Mouse (Mus musculus) hindbrain, embryonic 11.5 days (tissue): Measurements from ENCODE around the gene Pip5k1b. TPM values are rescaled to one million over a fixed set of nuclear protein-coding genes. Genes with fewer than 3 reads are reported as not detected.

Experiments used
- ATAC-seq: fragments of 200-750 bp; cut with Nextera tagmentation; 2 replicates; pipeline ENCODE4 v1.8.0; 2017; ENCODE audit warnings: mild to moderate bottlenecking, moderate TSS enrichment, moderate library complexity; ENCODE audit not compliant: low FRiP score
- DNase-seq: peaks from one replicate; pipeline ENCODE4 v3.0.0-alpha.2; 2015; ENCODE audit warnings: low spot score
- H3K27ac ChIP-seq: fragments of 300-500 bp; sonication (generic); 2 replicates; pipeline ENCODE4 v1.5.1; 2014; ENCODE audit warnings: mild to moderate bottlenecking, low read depth, low read length
- H3K27me3 ChIP-seq: fragments of 300-500 bp; sonication (generic); 2 replicates; pipeline ENCODE4 v1.6.1; 2014; ENCODE audit warnings: mild to moderate bottlenecking, low read length, moderate library complexity, mixed read lengths; ENCODE audit not compliant: control insufficient read depth, insufficient read depth
- H3K36me3 ChIP-seq: fragments of 300-500 bp; sonication (generic); 2 replicates; pipeline ENCODE4 v1.6.1; 2014; ENCODE audit warnings: mild to moderate bottlenecking, low read length, moderate library complexity, mixed read lengths; ENCODE audit not compliant: control insufficient read depth, insufficient read depth
- H3K4me1 ChIP-seq: fragments of 300-500 bp; sonication (generic); replicated peaks from 2 replicates; pipeline ENCODE4 v1.6.1; 2014; ENCODE audit warnings: low read length, mixed read lengths; ENCODE audit not compliant: control insufficient read depth, insufficient read depth
- H3K4me2 ChIP-seq: fragments of 300-500 bp; sonication (generic); replicated peaks from 2 replicates; pipeline ENCODE4 v1.6.1; 2014; ENCODE audit warnings: mild to moderate bottlenecking, low read depth, low read length
- H3K4me3 ChIP-seq: fragments of 300-500 bp; sonication (generic); 2 replicates; pipeline ENCODE4 v1.5.1; 2014; ENCODE audit warnings: low read depth, low read length
- H3K9ac ChIP-seq: fragments of 300-500 bp; sonication (generic); 2 replicates; pipeline ENCODE4 v1.6.1; 2014; ENCODE audit warnings: low read depth, low read length
- H3K9me3 ChIP-seq: fragments of 300-500 bp; sonication (generic); 2 replicates; pipeline ENCODE4 v1.6.1; 2016; ENCODE audit warnings: low read length; ENCODE audit not compliant: control insufficient read depth
- WGBS: fragments of 180-500 bp; shearing (Covaris S2); extraction: QIAGEN DNeasy Blood & Tissue Kit; methylation state at CpG from one replicate; pipeline ENCODE4 v1.1.7; 2014; 5-methylcytosine and 5-hydroxymethylcytosine counted together
- polyA plus RNA-seq: library from polyadenylated mRNA; unstranded; fragments of >200 nt; fragmentation: Nextera tagmentation; extraction: Ambion mirVana; gene quantifications from 2 replicates; pipeline ENCODE4 v1.2.1, GENCODE M21; 2014

The Pip5k1b gene
- polyA plus RNA-seq, 1 experiment from 2014 or later: 2.0 TPM

DNA sequence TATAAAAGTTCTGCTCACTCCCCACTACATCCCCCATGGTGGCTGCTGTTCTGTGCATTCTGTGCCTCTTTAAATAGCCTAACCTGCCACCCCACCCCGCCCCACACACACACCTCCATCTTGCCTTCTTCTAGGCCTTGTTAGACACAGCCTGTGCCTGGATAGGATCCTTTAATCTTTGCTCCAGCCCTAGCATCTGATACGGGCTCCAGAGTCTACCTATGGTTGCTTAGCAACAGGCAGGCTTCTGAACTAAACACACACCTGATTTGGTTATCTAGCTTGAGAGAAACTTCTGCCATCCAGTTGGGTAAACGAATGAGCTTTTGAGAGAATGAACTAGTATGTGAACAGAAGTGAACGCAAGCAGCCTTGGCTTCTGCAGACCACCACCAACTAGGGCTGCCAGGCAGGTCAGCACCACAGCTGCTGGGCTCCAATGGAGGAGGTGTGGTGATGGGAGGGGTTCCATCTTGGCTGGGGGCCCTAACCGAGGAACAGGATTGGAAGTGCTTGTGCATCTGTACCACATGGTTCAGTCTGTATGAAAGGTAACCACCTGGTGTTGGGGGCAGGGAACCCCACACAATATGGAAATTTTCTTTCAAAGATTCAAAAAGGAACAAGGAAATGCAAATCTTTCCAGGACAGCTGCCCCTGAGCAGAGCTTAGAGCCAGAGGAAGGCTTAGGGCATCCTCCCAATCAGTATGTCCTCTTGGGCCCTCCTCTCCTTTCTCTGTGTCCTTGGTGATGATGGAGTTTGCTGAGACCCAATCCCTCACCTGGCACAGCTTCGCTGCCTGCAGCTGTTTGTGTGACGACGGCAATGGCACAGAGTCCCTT, 139.7 kb downstream of the Pip5k1b start:
- H3K27me3 ChIP-seq: no peaks in the 10 kb centered on the region
- no peak for ATAC-seq
- H3K9me3 ChIP-seq: no peaks in the 10 kb centered on the region
- H3K4me1 ChIP-seq: no peaks in the 10 kb centered on the region
- no peak for DNase-seq
- 85% methylated on average over 8 of the region's 8 CpGs for WGBS
- no peak overlapping the region for H3K4me3 ChIP-seq
- H3K9ac ChIP-seq: no peak overlapping the region
- H3K27ac ChIP-seq: no peak overlapping the region
- H3K36me3 ChIP-seq: no peaks in the 10 kb centered on the region
- no peak overlapping the region for H3K4me2 ChIP-seq

DNA sequence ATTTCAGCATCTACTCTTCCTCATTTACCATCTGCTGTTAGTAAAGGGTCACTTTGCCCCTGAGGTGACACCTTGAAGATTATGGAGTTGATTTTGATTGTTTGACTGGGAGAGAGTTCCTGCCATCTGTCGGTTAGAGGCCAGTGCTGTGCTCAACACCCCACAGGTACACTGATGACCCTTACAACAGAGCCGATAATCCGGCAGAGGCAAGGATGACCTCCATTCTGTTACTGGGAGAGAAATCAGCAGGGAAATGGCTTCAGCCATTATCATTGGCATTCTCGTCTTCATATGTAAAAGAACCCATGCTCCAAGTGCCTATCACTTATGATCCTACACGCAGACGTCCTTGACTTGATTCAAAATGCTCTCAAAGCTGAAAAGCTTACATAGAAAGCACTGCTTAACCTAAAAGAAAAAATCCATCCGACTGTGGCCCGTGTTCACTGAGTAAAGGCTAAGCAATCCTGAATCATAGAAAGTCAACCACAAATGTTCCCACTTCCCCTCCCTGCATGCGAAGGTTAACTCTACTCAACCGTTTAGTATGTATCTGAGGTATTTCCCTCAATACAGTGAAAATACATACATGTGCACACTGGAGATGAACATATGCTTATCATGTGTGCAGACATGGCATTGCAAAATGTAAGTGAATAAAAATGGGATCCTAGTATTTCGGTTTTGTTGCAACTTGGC, 146.7 kb downstream of the Pip5k1b start:
- ATAC-seq: no peak
- no peak for DNase-seq
- Histone ChIP-seq H3K4me3 (no peak overlapping the region), H3K27ac (no peak overlapping the region), H3K36me3 (no peaks in the 10 kb centered on the region), H3K9me3 (no peaks in the 10 kb centered on the region), H3K4me2 (no peak overlapping the region), H3K9ac (no peak overlapping the region), H3K4me1 (no peaks in the 10 kb centered on the region), H3K27me3 (no peaks in the 10 kb centered on the region)
- WGBS: 79% methylated on average over 11 of the region's 11 CpGs

DNA sequence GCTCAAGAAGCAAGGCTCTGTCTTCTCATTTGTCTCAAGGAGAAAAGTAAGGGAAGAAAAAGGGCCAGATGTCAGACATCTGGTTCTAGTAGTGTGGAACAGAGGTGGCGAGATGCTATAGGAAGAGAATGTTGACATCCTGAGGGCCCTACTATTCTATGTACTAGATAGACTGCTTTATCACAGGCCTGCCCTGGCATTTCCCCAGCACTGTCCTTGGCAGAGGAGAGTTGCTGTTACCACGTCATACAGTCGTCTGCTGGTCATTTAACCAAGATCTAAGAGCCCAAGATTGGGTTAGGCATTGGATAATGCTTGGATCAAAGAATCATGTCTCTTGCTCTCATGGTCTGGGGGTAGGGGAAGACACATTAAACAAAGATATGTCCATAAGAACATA, 151.0 kb downstream of the Pip5k1b start:
- Histone ChIP-seq H3K9me3 (no peaks in the 10 kb centered on the region), H3K4me3 (no peak overlapping the region), H3K4me1 (no peaks in the 10 kb centered on the region), H3K27me3 (no peaks in the 10 kb centered on the region), H3K27ac (no peak overlapping the region), H3K4me2 (no peak overlapping the region), H3K9ac (no peak overlapping the region), H3K36me3 (no peaks in the 10 kb centered on the region)
- 93% methylated on average over 3 of the region's 3 CpGs for WGBS
- no peak for ATAC-seq
- DNase-seq: no peak

DNA sequence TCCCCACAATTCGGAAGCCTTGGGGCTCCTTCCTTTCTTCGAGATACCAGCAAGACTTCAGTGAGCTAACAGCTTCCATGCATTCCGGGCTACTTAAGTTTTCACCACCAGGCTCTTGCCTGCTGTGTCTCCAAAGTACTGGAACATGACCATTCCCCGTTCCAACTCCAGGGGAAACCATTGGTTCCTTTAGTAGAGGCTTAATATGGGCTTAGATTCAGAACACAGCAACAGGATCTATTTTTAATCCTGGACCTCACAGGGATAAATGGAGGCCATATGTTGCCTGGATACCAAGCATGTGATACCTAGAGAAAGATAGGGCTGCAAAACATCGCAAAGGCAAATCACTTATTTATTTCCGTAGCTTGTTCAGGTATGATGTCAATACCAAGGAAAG, 152.4 kb downstream of the Pip5k1b start:
- ATAC-seq (no peak), DNase-seq (no peak)
- no peak overlapping the region for H3K9ac ChIP-seq
- H3K9me3 ChIP-seq: no peaks in the 10 kb centered on the region
- H3K4me3 ChIP-seq: no peak overlapping the region
- H3K4me1 ChIP-seq: no peaks in the 10 kb centered on the region
- H3K27me3 ChIP-seq: no peaks in the 10 kb centered on the region
- WGBS: 89% methylated on average over 6 of the region's 6 CpGs
- H3K36me3 ChIP-seq: no peaks in the 10 kb centered on the region
- H3K4me2 ChIP-seq: no peak overlapping the region
- no peak overlapping the region for H3K27ac ChIP-seq

DNA sequence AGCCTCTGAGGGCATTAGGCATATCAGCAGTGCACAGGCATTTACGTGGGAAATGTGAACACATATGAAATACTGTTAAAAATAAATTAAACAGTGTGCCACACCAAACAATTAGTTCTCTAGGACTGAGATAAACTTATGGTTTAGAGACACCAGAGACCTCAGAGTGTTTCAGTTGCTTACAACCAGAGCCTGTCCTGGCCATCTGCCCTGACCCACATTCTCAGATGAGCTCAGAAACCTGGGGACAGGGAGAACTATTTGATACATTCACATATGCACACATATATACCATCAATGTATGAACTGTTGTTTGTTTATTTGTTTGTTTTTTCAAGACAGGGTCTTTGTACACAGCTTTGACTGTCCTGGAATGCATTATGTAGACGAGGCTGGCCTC, 161.8 kb downstream of the Pip5k1b start:
- H3K9ac ChIP-seq: no peak overlapping the region
- H3K4me3 ChIP-seq: no peak overlapping the region
- WGBS: 90% methylated on average over 2 of the region's 2 CpGs
- no peak overlapping the region for H3K27ac ChIP-seq
- ATAC-seq (no peak), DNase-seq (no peak)
- no peaks in the 10 kb centered on the region for H3K9me3 ChIP-seq
- H3K36me3 ChIP-seq: no peaks in the 10 kb centered on the region
- no peaks in the 10 kb centered on the region for H3K4me1 ChIP-seq
- H3K27me3 ChIP-seq: no peaks in the 10 kb centered on the region
- H3K4me2 ChIP-seq: no peak overlapping the region

DNA sequence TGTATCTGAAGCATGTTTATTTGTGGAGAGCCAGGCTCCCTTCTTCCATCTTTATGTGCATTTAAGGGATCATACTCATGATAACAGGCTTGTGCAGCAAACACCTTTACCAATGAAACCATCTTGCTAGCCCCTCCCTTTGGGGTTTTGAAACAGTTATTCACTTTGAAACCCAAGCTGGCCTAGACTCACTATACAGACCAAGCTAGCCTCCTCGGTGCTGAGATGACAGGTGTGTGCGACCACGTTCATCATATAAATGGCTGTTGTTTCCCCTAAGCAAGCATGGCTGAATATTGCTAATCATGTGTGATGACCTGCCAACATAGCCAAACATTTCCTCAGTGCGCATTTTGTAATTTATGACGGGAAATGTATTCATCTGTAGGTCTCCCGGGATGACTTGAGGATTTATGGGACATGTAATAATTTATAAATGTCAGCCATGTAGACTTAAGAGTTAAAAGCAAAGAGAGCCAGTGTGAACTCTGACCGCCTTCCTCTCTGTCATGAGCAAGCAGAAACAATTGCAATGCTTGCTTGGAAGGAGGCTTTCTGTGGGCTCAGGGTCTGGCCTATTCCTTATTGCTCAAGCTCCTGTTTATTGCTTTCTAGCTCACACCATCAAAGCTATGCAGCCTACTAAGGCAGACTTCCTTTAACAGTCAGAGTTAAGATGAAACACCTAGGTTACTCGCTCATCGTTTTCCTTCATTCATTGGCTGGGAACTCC, 164.0 kb downstream of the Pip5k1b start:
- no peak overlapping the region for H3K9ac ChIP-seq
- H3K9me3 ChIP-seq: no peaks in the 10 kb centered on the region
- ATAC-seq (no peak), DNase-seq (no peak)
- 71% methylated on average over 9 of the region's 9 CpGs for WGBS
- no peak overlapping the region for H3K27ac ChIP-seq
- H3K36me3 ChIP-seq: no peaks in the 10 kb centered on the region
- H3K4me1 ChIP-seq: no peaks in the 10 kb centered on the region
- H3K4me3 ChIP-seq: no peak overlapping the region
- no peak overlapping the region for H3K4me2 ChIP-seq
- no peaks in the 10 kb centered on the region for H3K27me3 ChIP-seq

DNA sequence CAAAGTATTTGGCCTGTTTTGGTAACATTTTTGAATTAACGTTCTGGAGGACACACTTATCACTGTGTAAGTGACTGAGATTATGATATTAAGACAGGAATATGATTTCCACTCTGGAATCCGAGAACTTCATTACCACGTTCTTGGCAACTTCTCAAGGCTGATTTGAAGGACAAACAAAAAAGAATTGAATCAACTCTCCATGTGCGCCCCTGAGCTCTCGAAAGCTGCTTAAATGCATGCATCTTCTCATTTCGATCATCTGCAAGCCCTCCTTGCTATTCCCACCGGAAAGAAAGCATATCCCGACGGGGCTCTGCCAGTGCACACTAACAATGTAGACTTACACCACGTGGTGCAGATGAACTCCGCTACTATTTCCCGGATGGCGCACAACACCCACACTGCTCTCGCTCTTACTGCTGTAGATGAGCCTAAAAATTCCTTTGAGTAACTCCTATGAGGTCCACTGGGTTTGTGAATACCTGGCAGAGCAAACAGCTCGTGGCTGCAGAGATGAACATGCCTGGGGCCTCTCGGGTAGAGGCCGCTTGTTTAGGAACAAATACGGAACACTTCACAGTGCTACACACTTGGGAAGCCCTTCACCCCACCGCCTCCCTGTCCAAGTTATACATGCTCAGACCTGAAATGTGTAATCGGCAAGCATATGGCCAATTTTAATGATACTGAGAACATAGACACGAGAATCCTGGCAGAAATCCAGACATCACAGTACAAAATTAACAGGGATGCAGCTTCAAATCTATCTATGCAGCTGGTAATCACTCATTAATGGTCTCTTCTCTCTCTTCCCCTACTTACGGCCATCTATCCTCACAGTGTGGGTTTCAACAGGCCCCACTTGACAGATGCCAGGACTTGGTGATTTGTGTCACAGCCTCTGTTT, 168.5 kb downstream of the Pip5k1b start:
- 92% methylated on average over 22 of the region's 22 CpGs for WGBS
- DNase-seq: no peak

DNA sequence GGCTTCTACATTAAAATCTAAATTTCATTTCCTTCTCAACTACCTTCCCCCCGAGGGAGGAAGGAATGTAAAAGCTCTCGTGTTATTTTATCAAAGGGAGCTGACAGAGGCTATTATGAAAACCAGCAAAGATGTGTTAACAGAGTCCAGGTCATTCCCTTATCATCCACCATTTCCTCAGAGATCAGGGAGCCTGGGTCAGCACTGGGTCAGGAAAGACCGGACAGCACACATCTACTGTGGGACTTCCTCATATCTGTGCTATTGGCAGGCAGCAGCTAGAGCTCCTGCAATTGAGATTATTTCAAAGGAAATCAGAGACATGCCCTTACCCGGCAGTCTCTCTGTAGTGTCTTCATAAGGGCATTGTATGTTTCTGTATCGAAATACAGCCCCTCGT, 177.2 kb downstream of the Pip5k1b start:
- H3K36me3 ChIP-seq: no peaks in the 10 kb centered on the region
- ATAC-seq: no peak
- H3K9ac ChIP-seq: no peak overlapping the region
- H3K4me3 ChIP-seq: no peak overlapping the region
- no peak overlapping the region for H3K4me2 ChIP-seq
- 60% methylated on average over 6 of the region's 6 CpGs for WGBS
- no peak for DNase-seq
- no peak overlapping the region for H3K27ac ChIP-seq
- no peaks in the 10 kb centered on the region for H3K27me3 ChIP-seq
- no peaks in the 10 kb centered on the region for H3K9me3 ChIP-seq
- no peaks in the 10 kb centered on the region for H3K4me1 ChIP-seq

More for the DNA sequence above, 168.5 kb downstream of the Pip5k1b start:
- no peaks in the 10 kb centered on the region for H3K27me3 ChIP-seq
- ATAC-seq: no peak
- no peaks in the 10 kb centered on the region for H3K36me3 ChIP-seq
- H3K4me3 ChIP-seq: no peak overlapping the region
- no peak overlapping the region for H3K27ac ChIP-seq
- H3K9ac ChIP-seq: no peak overlapping the region
- H3K4me1 ChIP-seq: no peaks in the 10 kb centered on the region
- no peaks in the 10 kb centered on the region for H3K9me3 ChIP-seq
- H3K4me2 ChIP-seq: no peak overlapping the region
